Mouse (Mus musculus): ENCODE data around the gene Mtfp1. TPM values are rescaled to one million over a fixed set of nuclear protein-coding genes. Genes with fewer than 3 reads are reported as not detected.
A peak's percentile ranks its signal among the peaks of the same experiment; 100 is the strongest.

Gene Mtfp1
- polyA plus RNA-seq, 1 experiment = 1.8 TPM

- Histone ChIP-seq H3K36me3 (ENCODE audit: control insufficient read depth) (no peaks in the 10 kb centered on the region; the same call in 1 of the 2 replicates), H3K9me3 (ENCODE audit: control insufficient read depth, low read length) (peaks cover 17% of the 10 kb centered on the region), H3K4me3 (replicated peaks) (no peak overlapping the region), H3K4me1 (ENCODE audit: control insufficient read depth) (peaks cover 51% of the 10 kb centered on the region), H3K27me3 (ENCODE audit: control insufficient read depth) (no peaks in the 10 kb centered on the region; the same call in 1 of the 2 replicates)
- TF ChIP-seq GATA1 (IDR thresholded peaks at IDR 0.05; ENCODE audit: low read length) (no peak), TAL1 (IDR thresholded peaks at IDR 0.05; ENCODE audit: low read length) (no peak)
Observed at GRCm38 (mm10) chr11:4127059-4127458, 31.8 kb upstream of the Mtfp1 start.

DNA sequence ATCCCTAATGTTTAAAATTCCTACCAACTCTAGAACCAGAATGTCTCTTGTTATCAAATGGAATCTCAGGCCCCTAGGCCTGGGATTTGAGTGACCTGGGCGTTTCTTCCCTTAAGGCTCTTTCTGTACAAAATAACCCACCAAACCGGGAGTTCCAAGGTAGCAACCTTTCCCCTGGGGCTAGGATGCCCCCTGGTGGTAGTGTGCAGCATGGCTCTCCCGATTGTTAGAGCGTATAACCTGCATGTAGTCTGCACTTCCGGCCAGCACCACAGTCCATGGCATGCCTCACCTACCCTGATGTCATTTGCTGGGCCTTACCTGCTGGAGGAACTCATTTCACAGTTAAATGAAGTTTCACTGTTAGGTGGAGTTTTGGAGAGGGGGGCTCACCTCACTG, 28.7 kb upstream of the Mtfp1 start:
- TF ChIP-seq GATA1 (IDR thresholded peaks at IDR 0.05; ENCODE audit: low read length) = no peak
- no peak for TF ChIP-seq TAL1 (IDR thresholded peaks at IDR 0.05; ENCODE audit: low read length)
- H3K4me3 ChIP-seq (replicated peaks) = no peak overlapping the region
- peaks cover 27% of the 10 kb centered on the region for H3K27me3 ChIP-seq (ENCODE audit: control insufficient read depth)
- H3K4me1 ChIP-seq (ENCODE audit: control insufficient read depth) = peaks cover 40% of the 10 kb centered on the region
- H3K36me3 ChIP-seq (ENCODE audit: control insufficient read depth) = no peaks in the 10 kb centered on the region; the same call in 1 of the 2 replicates
- peaks cover 8% of the 10 kb centered on the region for H3K9me3 ChIP-seq (ENCODE audit: control insufficient read depth, low read length)

- peak within 1 kb of the TSS; percentile 29 for H3K4me3 ChIP-seq (replicated peaks)
- peaks cover 8% of the 10 kb centered on the region for H3K9me3 ChIP-seq (ENCODE audit: control insufficient read depth, low read length)
- TF ChIP-seq TAL1 (IDR thresholded peaks at IDR 0.05; ENCODE audit: low read length) (no peak), GATA1 (IDR thresholded peaks at IDR 0.05; ENCODE audit: low read length) (no peak)
- H3K36me3 ChIP-seq (ENCODE audit: control insufficient read depth) = no peaks in the 10 kb centered on the region; the same call in 1 of the 2 replicates
- H3K27me3 ChIP-seq (ENCODE audit: control insufficient read depth) = peaks cover 37% of the 10 kb centered on the region
- peaks cover 44% of the 10 kb centered on the region for H3K4me1 ChIP-seq (ENCODE audit: control insufficient read depth)
Observed at GRCm38 (mm10) chr11:4122742-4123579, 27.7 kb upstream of the Mtfp1 start, which contains the start of gene Sec14l2. Gene Sec14l2 (minus strand): TSS chr11:4123415.

DNA sequence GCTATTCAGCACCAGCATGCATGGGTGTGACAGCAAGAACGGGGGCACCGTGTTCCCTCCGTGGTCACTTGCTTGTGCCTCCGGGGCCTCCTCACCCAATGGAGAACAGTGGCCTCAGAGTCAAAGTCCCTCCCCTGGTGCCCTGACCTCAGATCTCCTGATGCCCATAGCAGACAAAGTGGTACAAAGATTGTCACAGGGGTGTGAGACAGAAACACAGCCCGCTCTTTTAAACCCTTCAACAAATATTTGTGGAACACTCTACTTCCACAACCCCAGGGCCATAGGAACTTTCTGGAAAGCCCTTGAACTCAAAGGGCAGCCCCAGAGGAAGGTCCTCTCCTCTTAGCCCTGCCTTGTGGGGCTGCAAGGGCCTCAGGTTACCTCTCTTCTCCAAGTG, 27.0 kb upstream of the Mtfp1 start:
- peaks cover 44% of the 10 kb centered on the region for H3K27me3 ChIP-seq (ENCODE audit: control insufficient read depth)
- peaks cover 45% of the 10 kb centered on the region for H3K4me1 ChIP-seq (ENCODE audit: control insufficient read depth)
- H3K4me3 ChIP-seq (replicated peaks) = no peak overlapping the region
- H3K36me3 ChIP-seq (ENCODE audit: control insufficient read depth) = no peaks in the 10 kb centered on the region; the same call in 1 of the 2 replicates
- H3K9me3 ChIP-seq (ENCODE audit: control insufficient read depth, low read length) = peaks cover 8% of the 10 kb centered on the region
- TF ChIP-seq GATA1 (IDR thresholded peaks at IDR 0.05; ENCODE audit: low read length) (no peak), TAL1 (IDR thresholded peaks at IDR 0.05; ENCODE audit: low read length) (no peak)

DNA sequence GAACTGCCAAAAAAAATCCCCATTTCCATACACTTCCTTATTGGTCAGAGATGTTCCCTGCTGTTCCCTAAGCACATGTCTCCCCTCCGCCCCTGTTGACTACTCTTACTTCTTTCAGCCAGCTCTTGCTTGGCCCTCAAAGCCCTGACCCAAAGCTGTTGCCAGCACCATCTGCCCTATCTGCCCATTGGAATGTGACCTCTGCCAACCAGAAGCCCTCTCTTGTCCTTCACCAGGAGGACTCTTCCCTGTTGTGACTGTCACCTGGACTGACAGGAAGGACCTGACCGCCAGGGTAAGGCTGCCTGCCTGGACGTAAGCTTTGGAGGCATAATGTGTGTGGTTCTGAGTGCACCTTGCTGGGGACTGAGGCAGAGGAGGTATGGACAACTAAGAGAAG, 26.4 kb upstream of the Mtfp1 start:
- Histone ChIP-seq H3K4me1 (ENCODE audit: control insufficient read depth) (peaks cover 50% of the 10 kb centered on the region), H3K4me3 (replicated peaks) (no peak overlapping the region), H3K36me3 (ENCODE audit: control insufficient read depth) (no peaks in the 10 kb centered on the region), H3K27me3 (ENCODE audit: control insufficient read depth) (peaks cover 50% of the 10 kb centered on the region), H3K9me3 (ENCODE audit: control insufficient read depth, low read length) (peaks cover 4% of the 10 kb centered on the region)
- TF ChIP-seq GATA1 (IDR thresholded peaks at IDR 0.05; ENCODE audit: low read length) (no peak), TAL1 (IDR thresholded peaks at IDR 0.05; ENCODE audit: low read length) (no peak)

DNA sequence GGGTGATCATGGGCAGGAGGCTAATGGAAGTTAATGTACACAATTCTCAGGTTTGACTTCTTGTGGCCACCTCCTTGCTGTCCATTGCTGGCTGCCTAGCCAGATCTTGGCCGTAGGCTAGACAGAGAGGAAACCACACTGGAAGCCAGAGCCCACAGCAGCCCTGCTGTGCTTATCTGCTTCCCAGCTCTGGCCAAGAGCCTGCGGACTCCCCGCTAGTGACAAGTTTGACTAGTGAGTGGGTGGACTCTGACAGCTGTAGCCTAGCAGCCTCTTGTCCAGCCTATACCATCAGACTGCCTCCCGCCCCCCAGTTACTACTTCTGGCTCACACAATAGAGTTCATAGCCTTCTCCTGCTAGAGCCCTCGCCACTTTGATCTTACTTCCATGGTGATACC, 24.4 kb upstream of the Mtfp1 start:
- Histone ChIP-seq H3K36me3 (ENCODE audit: control insufficient read depth) (peaks cover 5% of the 10 kb centered on the region; the same call in 1 of the 2 replicates), H3K9me3 (ENCODE audit: control insufficient read depth, low read length) (peaks cover 2% of the 10 kb centered on the region; the same call in 1 of the 2 replicates), H3K4me3 (replicated peaks) (no peak overlapping the region), H3K4me1 (ENCODE audit: control insufficient read depth) (peaks cover 61% of the 10 kb centered on the region), H3K27me3 (ENCODE audit: control insufficient read depth) (peaks cover 53% of the 10 kb centered on the region)
- no peak for TF ChIP-seq GATA1 (IDR thresholded peaks at IDR 0.05; ENCODE audit: low read length)
- TF ChIP-seq TAL1 (IDR thresholded peaks at IDR 0.05; ENCODE audit: low read length) = no peak

GRCm38 (mm10) chr11:4118081-4118921, 23.1 kb upstream of the Mtfp1 start:
- peaks cover 53% of the 10 kb centered on the region for H3K27me3 ChIP-seq (ENCODE audit: control insufficient read depth)
- H3K4me1 ChIP-seq (ENCODE audit: control insufficient read depth) = peaks cover 58% of the 10 kb centered on the region
- TF ChIP-seq GATA1 (IDR thresholded peaks at IDR 0.05; ENCODE audit: low read length) (no peak), TAL1 (IDR thresholded peaks at IDR 0.05; ENCODE audit: low read length) (no peak)
- H3K9me3 ChIP-seq (ENCODE audit: control insufficient read depth, low read length) = no peaks in the 10 kb centered on the region; the same call in 1 of the 2 replicates
- peak overlapping the region; percentile 69 for H3K4me3 ChIP-seq (replicated peaks)
- peaks cover 6% of the 10 kb centered on the region; the same call in 1 of the 2 replicates for H3K36me3 ChIP-seq (ENCODE audit: control insufficient read depth)

- peak overlapping the region; percentile 69 for H3K4me3 ChIP-seq (replicated peaks)
- peaks cover 51% of the 10 kb centered on the region for H3K4me1 ChIP-seq (ENCODE audit: control insufficient read depth)
- no peak for TF ChIP-seq TAL1 (IDR thresholded peaks at IDR 0.05; ENCODE audit: low read length)
- no peak for TF ChIP-seq GATA1 (IDR thresholded peaks at IDR 0.05; ENCODE audit: low read length)
- H3K9me3 ChIP-seq (ENCODE audit: control insufficient read depth, low read length) = no peaks in the 10 kb centered on the region; the same call in 1 of the 2 replicates
- H3K27me3 ChIP-seq (ENCODE audit: control insufficient read depth) = peaks cover 53% of the 10 kb centered on the region
- peaks cover 7% of the 10 kb centered on the region; the same call in 1 of the 2 replicates for H3K36me3 ChIP-seq (ENCODE audit: control insufficient read depth)
Observed at GRCm38 (mm10) chr11:4117372-4118071, 22.3 kb upstream of the Mtfp1 start.

Measured in erythroblast, embryonic 14.5 days (primary cell).